Comparison of ENCODE assay signal across 8 mouse cellular contexts in the genomic region with DNA sequence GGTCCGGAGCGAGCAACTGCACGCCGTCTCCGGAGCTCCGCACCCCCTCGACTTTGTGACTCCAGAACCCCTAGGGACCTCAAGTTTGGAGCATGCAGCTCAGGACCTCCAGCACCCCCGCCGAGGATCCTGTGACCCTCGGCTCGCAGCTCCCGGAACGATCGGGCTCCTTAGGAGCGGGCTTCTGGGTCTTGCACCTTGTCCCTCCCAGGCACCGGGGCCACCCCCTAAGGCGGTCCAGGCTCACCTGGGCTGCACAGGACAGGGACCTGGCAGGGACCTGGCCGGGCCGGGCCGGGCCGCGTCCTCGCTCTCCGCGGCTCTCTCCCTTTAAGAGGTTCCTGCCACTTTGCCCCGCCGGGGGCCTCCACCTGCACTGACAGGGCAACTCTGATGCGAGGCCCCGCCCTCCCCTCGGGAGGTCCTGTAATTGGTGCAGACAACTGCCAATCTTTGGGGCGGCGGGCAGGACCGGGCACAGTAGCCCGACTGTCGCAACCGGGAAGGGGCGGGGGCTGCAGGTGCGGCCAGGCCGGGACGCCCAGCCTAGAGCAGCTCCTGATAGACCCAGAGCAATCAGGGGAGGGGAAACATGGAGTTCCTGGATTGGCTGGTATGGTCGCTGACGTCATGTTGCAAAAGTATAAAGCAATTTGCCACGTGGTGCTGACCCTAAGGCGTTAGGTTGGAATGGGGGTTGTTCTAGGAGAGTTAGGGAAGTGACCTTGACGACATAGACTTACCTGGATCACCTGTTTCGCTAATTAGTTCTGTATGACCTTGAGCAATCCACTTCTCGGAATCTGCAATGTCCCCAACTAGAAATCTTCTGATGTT. TPM values are rescaled to one million over a fixed set of nuclear protein-coding genes. Genes with fewer than 3 reads are reported as not detected.
DNase-seq lines count a peak whose midpoint lies in the region; ATAC-seq lines count a peak whose summit lies in the region.

A gene (minus strand): TSS at position 389 of the 837 bp plus-strand sequence.

- peaks cover 89% of the 10 kb centered on the region for H3K4me1 ChIP-seq in heart, embryonic 10.5 days
- peaks cover 59% of the 10 kb centered on the region for H3K4me1 ChIP-seq in kidney, embryonic 15.5 days

- no peaks in the 10 kb centered on the region for H3K9me3 ChIP-seq in heart, embryonic 10.5 days
- no peaks in the 10 kb centered on the region for H3K9me3 ChIP-seq in kidney, embryonic 15.5 days (replicated peaks)

- H3K27ac ChIP-seq in heart, embryonic 10.5 days, result peak within 1 kb of the TSS; percentile 94
- H3K27ac ChIP-seq in kidney, embryonic 15.5 days, result peak within 1 kb of the TSS; percentile 73

- peak within 1 kb of the TSS; percentile 74 for H3K9ac ChIP-seq in kidney, embryonic 15.5 days

- peaks cover 5% of the 10 kb centered on the region; the same call in 1 of the 2 replicates for H3K27me3 ChIP-seq in heart, embryonic 10.5 days (ENCODE audit: insufficient read depth, poor library complexity, severe bottlenecking)
- 0 out of 2 replicates have a peak, but pooled peaks cover 8% of the 10 kb centered on the region for H3K27me3 ChIP-seq in kidney, embryonic 15.5 days

- peak within 1 kb of the TSS; percentile 97 for H3K4me2 ChIP-seq in kidney, embryonic 15.5 days

- ATAC-seq in erythroblast, adult 5-6 weeks (replicated peaks; ENCODE audit: low FRiP score, poor library complexity, severe bottlenecking), result peak; percentile 55
- ATAC-seq in kidney, embryonic 15.5 days (replicated peaks; ENCODE audit: low FRiP score), result peak; percentile 95
- peak; percentile 77 for ATAC-seq in monocyte, adult 5-6 weeks (replicated peaks; ENCODE audit: insufficient number of reproducible peaks, low FRiP score, low TSS enrichment, poor library complexity, severe bottlenecking)

- H3K36me3 ChIP-seq in heart, embryonic 10.5 days, result 0 out of 2 replicates have a peak, but pooled peaks cover 3% of the 10 kb centered on the region
- H3K36me3 ChIP-seq in kidney, embryonic 15.5 days, result no peaks in the 10 kb centered on the region

- WGBS in heart, embryonic 10.5 days, result 2% methylated on average over 47 of the region's 47 CpGs
- WGBS in kidney, embryonic 15.5 days, result 2% methylated on average over 47 of the region's 47 CpGs

- DNase-seq in A20 (ENCODE audit: low read depth, low spot score) (peak; percentile 99), liver (peak; percentile 100)
- peak; percentile 98 for DNase-seq in brain, adult 2 months (ENCODE audit: low read depth, low spot score)
- DNase-seq in heart, embryonic 10.5 days (ENCODE audit: low spot score), result peak; percentile 100
- peak; percentile 100 for DNase-seq in spleen, postnatal 4 days (ENCODE audit: low spot score in 2 of 2)

- peak within 1 kb of the TSS; percentile 94 for H3K4me3 ChIP-seq in heart, embryonic 10.5 days
- H3K4me3 ChIP-seq in kidney, embryonic 15.5 days (replicated peaks), result peak within 1 kb of the TSS; percentile 64

RNA-seq across cellular contexts. Expression of the gene that starts here (rescaled TPM):
- total RNA-seq in erythroblast, adult 5-6 weeks (2015; ENCODE audit: low replicate concordance), result 1,733 and 1,940 TPM in 2 replicates
- 3,282 and 3,570 TPM in 2 replicates for total RNA-seq in erythroblast, adult 5-6 weeks (2017; ENCODE audit: low replicate concordance)
- polyA plus RNA-seq in heart, embryonic 10.5 days (2016; fragmentation: Nextera tagmentation; extraction: Ambion mirVana), result 73.5 and 78.8 TPM in 2 replicates
- 65.1 and 67.1 TPM in 2 replicates for polyA plus RNA-seq in kidney, embryonic 15.5 days (2015; fragmentation: Nextera tagmentation; extraction: Ambion mirVana)
- 92.6 to 112 TPM (median 98.1 TPM) in 3 replicates for total RNA-seq in monocyte, adult 5-6 weeks (2017)

Comparison
In these comparisons a context has a peak if more than half of its experiments do, and no peak if none do; other contexts are left out.
1. Peak in every context shown above with its lines: DNase-seq, ATAC-seq, H3K4me3 ChIP-seq and H3K27ac ChIP-seq.
2. RNA of the gene that starts here (total RNA-seq): 1,733 to 3,570 TPM in erythroblast, adult 5-6 weeks; 92.6 to 112 TPM in monocyte, adult 5-6 weeks; every median in the first group is over 10 times any median in the second.